ENCODE assay signal across 23 mouse cellular contexts in genomic region chr13:53081846-53082245, GRCm38 (mm10).
DNase-seq lines count a peak whose midpoint lies in the region; ATAC-seq and TF ChIP-seq lines count a peak whose summit lies in the region.
"Had no signal": no experiment of that assay in that cellular context is flagged by ENCODE, and none has a peak within 500 bp of the region (broad histone marks: within the 10 kb centered on the region; RNA-seq: fewer than 3 reads in every experiment).

No protein-coding gene starts in this region.

- DNase-seq in embryo, embryonic 10 days (ENCODE audit: low spot score), result peak; percentile 60
- no peak for DNase-seq in embryo, embryonic 9.5 days (ENCODE audit: extremely low spot score)
- peak; percentile 42 for DNase-seq in embryo, embryonic 11 days
- DNase-seq in embryonic facial prominence, embryonic 11.5 days (ENCODE audit: low spot score), result peak; percentile 65
- DNase-seq in frontal cortex, postnatal 14 days (ENCODE audit: low spot score in 2 of 2), result no peak
- DNase-seq: adrenal gland, adult 2 months; adrenal gland, postnatal 10 days; adrenal gland, postnatal 25 days; B cell, adult 2 months; cerebellum, adult 11 months; cerebellum, adult 18-20 months; cerebellum, adult 8-10 months; cerebellum, adult 9-11 months; cerebellum, postnatal 14 days; cerebellum, postnatal 36 days had no signal

- H3K27me3 ChIP-seq in embryonic facial prominence, embryonic 11.5 days (ENCODE audit: control insufficient read depth, insufficient read depth, low read length), result no peaks in the 10 kb centered on the region
- no peaks in the 10 kb centered on the region for H3K27me3 ChIP-seq in intestine, postnatal 0 days (replicated peaks; ENCODE audit: control insufficient read depth, insufficient read depth, low read length)
- H3K27me3 ChIP-seq: embryonic facial prominence, embryonic 15.5 days; forebrain, embryonic 12.5 days had no signal

- no peaks in the 10 kb centered on the region for H3K9me3 ChIP-seq in embryonic facial prominence, embryonic 11.5 days (replicated peaks; ENCODE audit: control insufficient read depth, low read length)
- H3K9me3 ChIP-seq in intestine, postnatal 0 days (ENCODE audit: control insufficient read depth), result no peaks in the 10 kb centered on the region
- H3K9me3 ChIP-seq: embryonic facial prominence, embryonic 13.5 days; embryonic facial prominence, embryonic 15.5 days; forebrain, embryonic 10.5 days; forebrain, embryonic 12.5 days had no signal

- H3K27ac ChIP-seq in embryonic facial prominence, embryonic 11.5 days (replicated peaks; ENCODE audit: low read depth, low read length), result no peak overlapping the region
- H3K27ac ChIP-seq in intestine, postnatal 0 days (ENCODE audit: low read depth, low read length), result no peak overlapping the region
- H3K27ac ChIP-seq: embryonic facial prominence, embryonic 13.5 days; embryonic facial prominence, embryonic 15.5 days; forebrain, embryonic 10.5 days; forebrain, embryonic 12.5 days had no signal

- H3K4me2 ChIP-seq in embryonic facial prominence, embryonic 11.5 days (ENCODE audit: low read depth, low read length), result no peak overlapping the region
- H3K4me2 ChIP-seq in intestine, postnatal 0 days (replicated peaks; ENCODE audit: low read depth), result no peak overlapping the region
- H3K4me2 ChIP-seq: embryonic facial prominence, embryonic 13.5 days; embryonic facial prominence, embryonic 15.5 days; forebrain, embryonic 12.5 days had no signal

- no peak for TF ChIP-seq CTCF in intestine, postnatal 0 days (IDR thresholded peaks at IDR 0.05; ENCODE audit: low read depth)

- no peak overlapping the region for H3K9ac ChIP-seq in embryonic facial prominence, embryonic 11.5 days (replicated peaks; ENCODE audit: low read length)
- no peak overlapping the region for H3K9ac ChIP-seq in intestine, postnatal 0 days (ENCODE audit: low read depth, low read length)
- H3K9ac ChIP-seq: embryonic facial prominence, embryonic 13.5 days; embryonic facial prominence, embryonic 15.5 days; forebrain, embryonic 12.5 days had no signal

- no peak overlapping the region for H3K4me3 ChIP-seq in embryonic facial prominence, embryonic 11.5 days (ENCODE audit: low read depth, low read length)
- no peak overlapping the region for H3K4me3 ChIP-seq in intestine, postnatal 0 days (ENCODE audit: low read depth, low read length)
- H3K4me3 ChIP-seq: embryonic facial prominence, embryonic 13.5 days; embryonic facial prominence, embryonic 15.5 days; erythroblast, embryonic 14.5 days; forebrain, embryonic 10.5 days; forebrain, embryonic 12.5 days had no signal

- WGBS in embryonic facial prominence, embryonic 11.5 days, result 27% methylated on average over 6 of the region's 6 CpGs
- 45% methylated on average over 6 of the region's 6 CpGs for WGBS in intestine, postnatal 0 days

- ATAC-seq in embryonic facial prominence, embryonic 11.5 days (replicated peaks; ENCODE audit: insufficient number of reproducible peaks, low FRiP score, low TSS enrichment, low read depth), result no peak
- no peak for ATAC-seq in intestine, postnatal 0 days
- ATAC-seq: CD4-positive, CD25-positive, alpha-beta regulatory T cell, adult 4 months; forebrain, embryonic 14.5 days had no signal

- no peaks in the 10 kb centered on the region for H3K36me3 ChIP-seq in embryonic facial prominence, embryonic 11.5 days (replicated peaks; ENCODE audit: control insufficient read depth, insufficient read depth, low read depth, low read length)
- H3K36me3 ChIP-seq in intestine, postnatal 0 days (ENCODE audit: control insufficient read depth, insufficient read depth), result no peaks in the 10 kb centered on the region
- H3K36me3 ChIP-seq: embryonic facial prominence, embryonic 13.5 days; embryonic facial prominence, embryonic 15.5 days; forebrain, embryonic 10.5 days; forebrain, embryonic 12.5 days had no signal

- no peaks in the 10 kb centered on the region; the same call in 1 of the 2 replicates for H3K4me1 ChIP-seq in embryonic facial prominence, embryonic 11.5 days (ENCODE audit: control insufficient read depth, insufficient read depth, low read length)
- no peaks in the 10 kb centered on the region for H3K4me1 ChIP-seq in intestine, postnatal 0 days (replicated peaks; ENCODE audit: control insufficient read depth, insufficient read depth, low read length)

Comparison
In these comparisons a context has a peak if more than half of its experiments do, and no peak if none do; other contexts are left out.
1. DNase-seq: peak in embryo, embryonic 10 days (single experiment), embryo, embryonic 11 days (single experiment) and embryonic facial prominence, embryonic 11.5 days (single experiment); none in embryo, embryonic 9.5 days (single experiment) and frontal cortex, postnatal 14 days (0 of 2).